ENCODE assay signal across 16 mouse cellular contexts in genomic region chr11:109517330-109517729, GRCm38 (mm10).
"Had no signal": no experiment of that assay in that cellular context is flagged by ENCODE, and none has a peak within 500 bp of the region (broad histone marks: within the 10 kb centered on the region; RNA-seq: fewer than 3 reads in every experiment).

No protein-coding gene starts in this region.

- ATAC-seq: hindbrain, embryonic 16.5 days; midbrain, embryonic 13.5 days had no signal

- H3K4me1 ChIP-seq: intestine, embryonic 15.5 days; midbrain, embryonic 13.5 days had no signal

- DNase-seq: kidney, adult 18-20 months; kidney, adult 9 months; kidney, postnatal 10 days; kidney, postnatal 36 days; layer of hippocampus, postnatal 36 days; lung, adult 18-20 months; lung, postnatal 10 days; lung, postnatal 36 days; thymus, adult 18-20 months; thymus, postnatal 14 days; thymus, postnatal 4 days had no signal

- H3K4me2 ChIP-seq: intestine, embryonic 15.5 days; lung, embryonic 15.5 days; midbrain, embryonic 13.5 days had no signal

- H3K27ac ChIP-seq: intestine, embryonic 15.5 days; left cerebral cortex, adult 2 months; lung, embryonic 15.5 days; midbrain, embryonic 13.5 days had no signal

- H3K9me3 ChIP-seq: intestine, embryonic 15.5 days; lung, embryonic 15.5 days; midbrain, embryonic 13.5 days had no signal

- H3K27me3 ChIP-seq: intestine, embryonic 15.5 days; lung, embryonic 15.5 days; midbrain, embryonic 13.5 days had no signal

- H3K36me3 ChIP-seq: intestine, embryonic 15.5 days; lung, embryonic 15.5 days; midbrain, embryonic 13.5 days had no signal

- H3K9ac ChIP-seq: intestine, embryonic 15.5 days; lung, embryonic 15.5 days; midbrain, embryonic 13.5 days had no signal

- H3K4me3 ChIP-seq: intestine, embryonic 15.5 days; left cerebral cortex, adult 2 months; lung, embryonic 15.5 days; midbrain, embryonic 13.5 days had no signal
